18 mouse cellular contexts compared by ENCODE assay signal in the genomic region with DNA sequence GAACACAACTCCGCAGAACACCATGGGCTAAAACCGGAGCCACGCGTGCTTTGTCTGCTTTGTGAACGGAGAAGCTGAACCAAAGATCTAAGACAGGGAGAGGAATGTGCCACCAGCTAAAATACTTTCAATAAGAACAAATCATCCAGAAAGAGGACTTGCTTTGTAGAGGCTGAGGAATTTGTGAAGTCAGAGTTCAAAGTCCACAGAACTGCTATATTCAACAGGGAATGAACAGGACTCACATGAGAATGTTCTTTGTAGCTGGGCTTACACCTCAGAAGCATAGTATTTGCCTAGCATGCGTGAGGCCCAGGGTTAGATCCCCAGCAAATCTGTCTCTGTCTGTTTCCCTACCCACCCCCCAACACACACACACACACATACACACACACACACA.
DNase-seq lines count a peak whose midpoint lies in the region; ATAC-seq and TF ChIP-seq lines count a peak whose summit lies in the region.
"Had no signal": no experiment of that assay in that cellular context is flagged by ENCODE, and none has a peak within 500 bp of the region (broad histone marks: within the 10 kb centered on the region; RNA-seq: fewer than 3 reads in every experiment).

No protein-coding gene starts in this region.

- H3K27ac ChIP-seq in intestine, embryonic 14.5 days (ENCODE audit: low read depth), result no peak overlapping the region
- no peak overlapping the region for H3K27ac ChIP-seq in intestine, postnatal 0 days (ENCODE audit: low read depth, low read length)
- peak overlapping the region; percentile 33; the same call in 1 of the 2 replicates for H3K27ac ChIP-seq in stomach, embryonic 14.5 days (ENCODE audit: low read length)
- H3K27ac ChIP-seq: hindbrain, embryonic 12.5 days; midbrain, embryonic 15.5 days had no signal

- H3K9me3 ChIP-seq in intestine, embryonic 14.5 days (ENCODE audit: control insufficient read depth, low read length), result 0 out of 2 replicates have a peak, but pooled peaks cover 2% of the 10 kb centered on the region
- H3K9me3 ChIP-seq in intestine, postnatal 0 days (ENCODE audit: control insufficient read depth), result no peaks in the 10 kb centered on the region
- H3K9me3 ChIP-seq in stomach, embryonic 14.5 days (ENCODE audit: control insufficient read depth, low read depth, low read length), result no peaks in the 10 kb centered on the region
- H3K9me3 ChIP-seq: hindbrain, embryonic 12.5 days; megakaryocyte, embryonic 14.5 days; midbrain, embryonic 15.5 days had no signal

- no peaks in the 10 kb centered on the region for H3K27me3 ChIP-seq in intestine, embryonic 14.5 days (replicated peaks; ENCODE audit: control insufficient read depth, insufficient read depth, low read length)
- H3K27me3 ChIP-seq in intestine, postnatal 0 days (replicated peaks; ENCODE audit: control insufficient read depth, insufficient read depth, low read length), result no peaks in the 10 kb centered on the region
- no peaks in the 10 kb centered on the region for H3K27me3 ChIP-seq in stomach, embryonic 14.5 days (ENCODE audit: control insufficient read depth, insufficient read depth, low read length)
- H3K27me3 ChIP-seq: hindbrain, embryonic 12.5 days; megakaryocyte, embryonic 14.5 days; midbrain, embryonic 15.5 days had no signal

- 0 out of 2 replicates have a peak, but pooled peaks have one; percentile 12 for ATAC-seq in intestine, embryonic 14.5 days (replicated peaks; ENCODE audit: low FRiP score, low TSS enrichment, low read depth)
- no peak for ATAC-seq in intestine, postnatal 0 days
- peak; percentile 81 for ATAC-seq in stomach, embryonic 14.5 days (ENCODE audit: insufficient number of reproducible peaks, insufficient read depth, low FRiP score, low read depth)
- ATAC-seq: midbrain, embryonic 15.5 days had no signal

- H3K36me3 ChIP-seq in intestine, embryonic 14.5 days (ENCODE audit: control insufficient read depth, insufficient read depth, low read length), result peaks cover 48% of the 10 kb centered on the region
- H3K36me3 ChIP-seq in intestine, postnatal 0 days (ENCODE audit: control insufficient read depth, insufficient read depth), result peaks cover 44% of the 10 kb centered on the region
- peaks cover 30% of the 10 kb centered on the region for H3K36me3 ChIP-seq in stomach, embryonic 14.5 days (ENCODE audit: control insufficient read depth, insufficient read depth, low read length)

- no peak for TF ChIP-seq CTCF in intestine, postnatal 0 days (IDR thresholded peaks at IDR 0.05; ENCODE audit: low read depth)

- H3K4me3 ChIP-seq in intestine, embryonic 14.5 days (ENCODE audit: low read depth, low read length), result no peak overlapping the region
- no peak overlapping the region for H3K4me3 ChIP-seq in intestine, postnatal 0 days (ENCODE audit: low read depth, low read length)
- no peak overlapping the region for H3K4me3 ChIP-seq in stomach, embryonic 14.5 days (ENCODE audit: low read depth, low read length)
- H3K4me3 ChIP-seq: hindbrain, embryonic 12.5 days; megakaryocyte, embryonic 14.5 days; midbrain, embryonic 15.5 days had no signal

- H3K4me2 ChIP-seq in intestine, embryonic 14.5 days (ENCODE audit: low read length), result no peak overlapping the region
- no peak overlapping the region for H3K4me2 ChIP-seq in intestine, postnatal 0 days (replicated peaks; ENCODE audit: low read depth)
- H3K4me2 ChIP-seq in stomach, embryonic 14.5 days (replicated peaks; ENCODE audit: low read depth, low read length), result no peak overlapping the region
- H3K4me2 ChIP-seq: hindbrain, embryonic 12.5 days; midbrain, embryonic 15.5 days had no signal

- intact Hi-C loops in gastrocnemius, postnatal 14 days (cut with DNase I; ENCODE audit: low total_unique reads), result no loop called here
- intact Hi-C loops in left cerebral cortex, postnatal 4 days (cut with DNase I), result no loop called here

- peak; percentile 54 for DNase-seq in intestine, embryonic 14.5 days (ENCODE audit: low spot score)
- DNase-seq in forelimb bud, embryonic 11.5 days (ENCODE audit: low read depth, low spot score), result peak; percentile 2
- DNase-seq in kidney, adult 8-10 months, result peak; percentile 21 to 67
- no peak for DNase-seq in gastrocnemius, postnatal 14 days
- no peak for DNase-seq in left cerebral cortex, postnatal 4 days
- DNase-seq: cerebellum, adult 8-10 months; embryo, embryonic 11 days; gastrocnemius, postnatal 10 days; heart, postnatal 10 days; liver; lung, adult 2 months; right cerebral cortex, postnatal 14 days; spleen, adult 18-20 months had no signal

- 79% methylated on average over 6 of the region's 6 CpGs for WGBS in intestine, embryonic 14.5 days
- WGBS in intestine, postnatal 0 days, result 78% methylated on average over 6 of the region's 6 CpGs
- WGBS in stomach, embryonic 14.5 days, result 70% methylated on average over 6 of the region's 6 CpGs

- no peaks in the 10 kb centered on the region for H3K4me1 ChIP-seq in intestine, embryonic 14.5 days (replicated peaks; ENCODE audit: control insufficient read depth, insufficient read depth, low read length)
- no peaks in the 10 kb centered on the region for H3K4me1 ChIP-seq in intestine, postnatal 0 days (replicated peaks; ENCODE audit: control insufficient read depth, insufficient read depth, low read length)
- H3K4me1 ChIP-seq in stomach, embryonic 14.5 days (ENCODE audit: control insufficient read depth, insufficient read depth, low read length), result no peaks in the 10 kb centered on the region
- H3K4me1 ChIP-seq: hindbrain, embryonic 12.5 days; midbrain, embryonic 15.5 days had no signal

- H3K9ac ChIP-seq in intestine, embryonic 14.5 days (ENCODE audit: low read length), result no peak overlapping the region
- H3K9ac ChIP-seq in intestine, postnatal 0 days (ENCODE audit: low read depth, low read length), result no peak overlapping the region
- H3K9ac ChIP-seq in stomach, embryonic 14.5 days (replicated peaks; ENCODE audit: low read depth, low read length), result no peak overlapping the region
- H3K9ac ChIP-seq: hindbrain, embryonic 12.5 days; midbrain, embryonic 15.5 days had no signal

Comparison
In these comparisons a context has a peak if more than half of its experiments do, and no peak if none do; other contexts are left out.
1. DNase-seq: peak in intestine, embryonic 14.5 days (single experiment), forelimb bud, embryonic 11.5 days (single experiment) and kidney, adult 8-10 months (2 of 2); none in gastrocnemius, postnatal 14 days (single experiment) and left cerebral cortex, postnatal 4 days (single experiment).